Mouse (Mus musculus) cortical plate, adult 2 months (tissue): ENCODE measurements around the gene H2-Ab1.

Source experiments
- CTCF ChIP-seq: fragments of 200-500 bp; IDR thresholded peaks from 2 replicates; pipeline ENCODE4 v1.5.1; 2011; ENCODE audit warnings: mild to moderate bottlenecking, control low read depth, low read length; ENCODE audit not compliant: insufficient read depth; ENCODE audit errors: extremely low read depth
- POLR2A ChIP-seq: fragments of 200-500 bp; IDR thresholded peaks from 2 replicates; pipeline ENCODE4 v1.6.1; 2011; ENCODE audit warnings: mild to moderate bottlenecking, low read length, control low read depth; ENCODE audit not compliant: insufficient read depth; ENCODE audit errors: extremely low read depth

DNA sequence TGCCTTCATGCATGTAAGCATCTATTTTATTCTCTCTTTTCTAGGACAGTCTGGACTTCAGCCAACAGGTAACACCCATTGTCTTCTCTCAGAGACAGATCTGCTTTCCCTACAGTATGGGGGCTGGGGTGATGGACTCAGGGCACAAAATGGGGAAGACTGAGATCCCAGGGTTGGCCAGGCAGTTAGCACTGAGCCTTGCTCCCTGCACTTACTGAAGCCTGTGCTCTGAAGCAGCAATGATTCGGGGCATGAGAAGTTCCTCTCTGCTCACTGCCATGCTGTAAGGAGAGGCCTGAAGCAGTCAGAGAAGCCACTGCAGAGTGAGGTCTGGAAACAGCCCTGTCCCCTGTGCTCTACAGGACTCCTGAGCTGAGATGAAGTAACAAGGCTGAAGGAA lies 58.0 kb downstream of the H2-Ab1 start:
- TF ChIP-seq CTCF (no peak), POLR2A (no peak)
